Mouse (Mus musculus) G1E (cell line): ENCODE data around the gene Rps13.

Experiments used
- CTCF ChIP-seq: IDR thresholded peaks from 2 replicates; pipeline ENCODE4 v1.5.1; 2012; ENCODE audit warnings: low read depth, low read length, inconsistent platforms, mixed read lengths
- GATA1 ChIP-seq: IDR thresholded peaks from 2 replicates; pipeline ENCODE4 v1.6.1; 2012; ENCODE audit warnings: borderline replicate concordance, low read length, inconsistent platforms, mixed read lengths
- GATA2 ChIP-seq: IDR thresholded peaks from 2 replicates; pipeline ENCODE4 v1.6.1; 2012; ENCODE audit warnings: low read depth, low read length, inconsistent platforms, borderline replicate concordance
- POLR2AphosphoS5 ChIP-seq: IDR thresholded peaks from 2 replicates; pipeline ENCODE4 v1.6.1; 2012; ENCODE audit warnings: low read depth, low read length, inconsistent platforms; ENCODE audit not compliant: insufficient replicate concordance
- TAL1 ChIP-seq: conservative IDR thresholded peaks from 2 replicates; pipeline ENCODE4 v1.6.1; 2012; ENCODE audit warnings: low read depth, low read length, inconsistent platforms, mixed read lengths

DNA sequence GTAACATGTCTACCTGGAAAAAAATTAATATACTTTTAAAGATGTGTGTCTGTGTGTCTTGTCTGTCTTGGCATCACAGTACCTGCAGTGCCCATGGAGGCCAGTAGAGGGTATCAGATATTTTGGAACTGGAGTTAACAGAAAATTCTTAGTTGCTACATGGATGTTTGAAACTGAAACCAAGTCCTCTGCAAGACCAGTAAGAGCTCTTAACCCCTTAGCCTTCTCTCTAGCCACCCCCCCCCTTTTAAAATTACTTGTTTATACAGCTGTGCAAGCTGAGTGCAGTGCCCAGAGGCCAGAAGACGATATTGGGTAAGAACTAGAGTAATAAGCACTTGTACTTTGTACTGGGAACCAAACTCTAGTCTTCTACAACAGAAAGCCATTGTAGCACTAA, 2.2 kb upstream of the Rps13 start:
- TF ChIP-seq CTCF (peak; percentile 23; the same call in 1 of the 2 replicates), POLR2AphosphoS5 (no peak), GATA1 (no peak), TAL1 (no peak), GATA2 (no peak)
